Mouse (Mus musculus) testis, adult 2 months (tissue): ENCODE data around the gene Mien1. TPM values are rescaled to one million over a fixed set of nuclear protein-coding genes. Genes with fewer than 3 reads are reported as not detected.

Source experiments
- H3K27ac ChIP-seq: fragments of 200-500 bp; 2 replicates; pipeline ENCODE4 v1.5.1; 2012; ENCODE audit warnings: low read depth, low read length; ENCODE audit not compliant: control insufficient read depth, insufficient read depth
- H3K27me3 ChIP-seq: fragments of 200-500 bp; 2 replicates; pipeline ENCODE4 v1.6.1; 2012; ENCODE audit warnings: mild to moderate bottlenecking, low read length, moderate library complexity; ENCODE audit not compliant: control insufficient read depth, insufficient read depth
- H3K36me3 ChIP-seq: fragments of 200-500 bp; 2 replicates; pipeline ENCODE4 v1.6.1; 2012; ENCODE audit warnings: mild to moderate bottlenecking, low read length; ENCODE audit not compliant: control insufficient read depth, insufficient read depth
- H3K4me1 ChIP-seq: fragments of 200-500 bp; 2 replicates; pipeline ENCODE4 v1.6.1; 2012; ENCODE audit warnings: low read length; ENCODE audit not compliant: control insufficient read depth, insufficient read depth
- H3K4me3 ChIP-seq: fragments of 200-500 bp; 2 replicates; pipeline ENCODE4 v1.5.1; 2012; ENCODE audit warnings: low read depth, mild to moderate bottlenecking, low read length, moderate library complexity, mixed read lengths; ENCODE audit not compliant: control insufficient read depth
- CTCF ChIP-seq: fragments of 200-500 bp; IDR thresholded peaks from 2 replicates; pipeline ENCODE4 v1.5.1; 2012; ENCODE audit warnings: low read depth, mild to moderate bottlenecking, inconsistent platforms, low read length, moderate library complexity; ENCODE audit not compliant: control insufficient read depth, insufficient read depth, insufficient replicate concordance
- POLR2A ChIP-seq: fragments of 200-500 bp; IDR thresholded peaks from 2 replicates; pipeline ENCODE4 v1.6.1; 2012; ENCODE audit warnings: low read depth, mild to moderate bottlenecking, inconsistent platforms, low read length, moderate library complexity; ENCODE audit not compliant: control insufficient read depth
- polyA plus RNA-seq: library from polyadenylated mRNA; depleted of rRNA; stranded (reverse); fragments of >200 nt; gene quantifications from 2 replicates; pipeline ENCODE4 v1.2.3, GENCODE M21; 2012

The Mien1 gene
- polyA plus RNA-seq, 1 experiment = 53.1 TPM

DNA sequence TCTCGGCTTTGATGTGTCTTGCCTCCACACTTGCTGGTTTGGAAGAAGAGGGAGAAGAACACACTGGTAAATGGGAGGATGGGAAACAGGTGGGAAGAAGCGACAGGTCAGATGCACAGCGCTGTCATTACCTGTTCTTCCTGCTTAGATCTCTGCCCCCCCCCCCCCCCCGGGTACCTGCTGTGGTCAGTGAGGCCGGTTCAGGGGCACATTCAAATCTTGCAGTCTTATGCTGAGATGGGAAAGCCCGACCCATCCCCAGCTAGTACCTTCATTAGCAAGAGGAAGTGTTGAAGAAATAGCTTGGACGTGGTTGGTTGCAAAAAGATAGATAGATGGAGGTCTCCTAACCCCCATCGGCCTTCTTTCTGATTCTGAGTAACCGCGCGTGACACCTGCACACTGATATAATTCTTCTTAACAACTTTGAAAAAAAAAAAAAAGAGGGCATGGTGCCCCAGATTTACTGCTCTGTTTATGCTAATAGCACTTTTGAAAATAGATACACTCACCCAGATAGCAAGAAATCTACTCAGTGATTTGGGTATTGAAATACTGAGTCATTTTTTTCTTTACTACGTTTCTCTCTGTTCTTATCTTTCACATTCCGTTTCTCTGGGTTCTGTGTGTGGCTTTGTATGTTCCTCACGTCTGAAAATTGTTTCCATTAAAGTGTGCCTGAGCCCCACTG is 38.4 kb upstream of the Mien1 start:
- no peaks in the 10 kb centered on the region for H3K27me3 ChIP-seq
- TF ChIP-seq CTCF = no peak
- no peak for TF ChIP-seq POLR2A
- H3K27ac ChIP-seq = no peak overlapping the region

GRCm38 (mm10) chr11:98476434-98476807 is 37.6 kb upstream of the Mien1 start:
- Histone ChIP-seq H3K27ac (no peak overlapping the region), H3K4me3 (no peak overlapping the region), H3K4me1 (no peaks in the 10 kb centered on the region), H3K27me3 (no peaks in the 10 kb centered on the region), H3K36me3 (no peaks in the 10 kb centered on the region)
- no peak for TF ChIP-seq POLR2A

More for the DNA sequence above, 38.4 kb upstream of the Mien1 start:
- Histone ChIP-seq H3K36me3 (no peaks in the 10 kb centered on the region), H3K4me3 (no peak overlapping the region), H3K4me1 (no peaks in the 10 kb centered on the region)

GRCm38 (mm10) chr11:98475630-98476433 is 37.0 kb upstream of the Mien1 start:
- TF ChIP-seq POLR2A (no peak), CTCF (no peak)
- Histone ChIP-seq H3K27ac (no peak overlapping the region), H3K4me1 (no peaks in the 10 kb centered on the region), H3K27me3 (no peaks in the 10 kb centered on the region), H3K4me3 (no peak overlapping the region), H3K36me3 (no peaks in the 10 kb centered on the region)

DNA sequence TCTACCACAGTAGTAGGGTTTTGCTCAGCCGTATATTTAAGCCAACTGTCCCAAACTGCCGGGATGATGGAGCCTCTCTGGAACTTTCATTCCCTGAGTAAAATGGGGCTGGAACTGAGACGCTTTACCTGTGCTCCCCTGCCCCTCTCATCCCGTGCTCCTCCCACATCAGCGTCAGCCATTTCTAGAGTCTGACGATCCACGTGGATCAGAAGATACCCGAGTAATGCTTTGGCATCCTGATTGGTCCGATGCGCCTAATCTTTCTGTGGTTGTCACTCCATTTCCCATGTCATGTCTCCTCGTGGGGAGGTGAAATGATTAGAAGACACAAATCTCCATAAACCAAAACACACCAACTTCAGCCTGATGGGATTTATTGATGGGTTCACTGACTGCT is 36.2 kb upstream of the Mien1 start:
- Histone ChIP-seq H3K27ac (no peak overlapping the region), H3K4me1 (no peaks in the 10 kb centered on the region), H3K4me3 (no peak overlapping the region), H3K36me3 (no peaks in the 10 kb centered on the region), H3K27me3 (no peaks in the 10 kb centered on the region)
- TF ChIP-seq POLR2A (no peak), CTCF (no peak)

DNA sequence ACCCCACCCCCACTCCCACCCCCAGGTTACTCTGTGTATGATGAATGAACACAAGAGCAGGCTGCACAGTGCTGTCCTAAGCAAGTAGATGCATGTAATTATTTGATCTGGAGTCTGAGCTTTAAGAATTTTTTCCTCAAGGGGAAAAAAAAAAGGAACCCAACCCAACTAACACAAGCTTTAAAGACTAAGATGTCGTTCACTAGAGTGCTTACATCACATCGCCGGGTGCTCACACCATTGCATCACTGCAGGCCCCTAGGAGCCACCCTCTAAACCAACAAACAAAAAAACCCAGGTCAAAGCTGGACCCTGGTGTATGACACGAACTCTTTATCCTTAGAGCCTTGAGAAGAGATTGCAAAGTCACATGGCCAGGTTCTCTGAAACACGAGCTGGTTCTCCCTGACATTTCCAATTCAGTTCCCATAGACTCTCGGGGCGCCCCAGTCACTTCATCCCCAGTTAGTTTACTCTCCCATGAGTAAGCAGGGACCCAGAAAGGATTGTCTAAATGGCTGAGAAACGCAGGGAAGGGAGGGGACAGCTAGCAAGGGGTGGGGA is 35.2 kb upstream of the Mien1 start:
- no peaks in the 10 kb centered on the region for H3K27me3 ChIP-seq
- H3K36me3 ChIP-seq = no peaks in the 10 kb centered on the region
- H3K4me3 ChIP-seq = no peak overlapping the region
- no peak for TF ChIP-seq CTCF
- no peak for TF ChIP-seq POLR2A
- H3K27ac ChIP-seq = no peak overlapping the region
- no peaks in the 10 kb centered on the region for H3K4me1 ChIP-seq

- Histone ChIP-seq H3K27me3 (no peaks in the 10 kb centered on the region), H3K27ac (no peak overlapping the region), H3K4me3 (no peak overlapping the region), H3K4me1 (no peaks in the 10 kb centered on the region), H3K36me3 (no peaks in the 10 kb centered on the region)
- no peak for TF ChIP-seq POLR2A
- TF ChIP-seq CTCF = no peak
These were observed 33.9 kb upstream of the Mien1 start for GRCm38 (mm10) chr11:98472696-98473095.

DNA sequence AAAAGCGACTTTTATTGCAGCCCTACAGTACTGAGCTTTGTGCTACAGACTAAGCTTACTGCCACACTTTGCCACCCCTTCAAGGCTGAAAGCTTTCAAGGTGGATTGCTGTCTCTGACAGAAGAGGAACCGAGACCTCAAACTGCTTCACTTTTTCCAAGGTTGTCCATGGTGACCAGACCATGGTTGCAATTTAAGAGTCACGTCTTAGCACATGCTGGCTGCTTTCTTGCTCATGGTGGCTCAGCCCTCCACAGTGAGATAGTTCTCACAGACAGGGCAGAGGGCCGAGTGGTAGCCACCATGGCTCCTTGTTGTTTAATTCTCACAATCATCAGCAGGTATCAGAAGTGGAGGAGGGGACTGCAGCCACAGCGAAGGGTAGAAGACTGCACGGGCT is 32.0 kb upstream of the Mien1 start:
- TF ChIP-seq POLR2A = no peak
- no peak for TF ChIP-seq CTCF
- H3K27ac ChIP-seq = no peak overlapping the region
- H3K4me3 ChIP-seq = no peak overlapping the region
- H3K36me3 ChIP-seq = no peaks in the 10 kb centered on the region
- no peaks in the 10 kb centered on the region for H3K27me3 ChIP-seq
- no peaks in the 10 kb centered on the region for H3K4me1 ChIP-seq
